Mouse (Mus musculus) stomach, postnatal 0 days (tissue): ENCODE measurements at regions not wholly inside any gene's neighbourhood (a gene's known extent, or its start where the extent isn't known, plus 50 kb on each side); places are given as distances from the start of the nearest gene placed in this dataset.

Source experiments
- CTCF ChIP-seq: IDR thresholded peaks from 2 replicates; pipeline ENCODE4 v1.5.1; 2016; ENCODE audit warnings: antibody characterized with exemption, low read depth, mild to moderate bottlenecking, moderate library complexity
- EP300 ChIP-seq: optimal IDR thresholded peaks from 2 replicates; pipeline ENCODE3; 2016; ENCODE audit warnings: antibody characterized with exemption

DNA sequence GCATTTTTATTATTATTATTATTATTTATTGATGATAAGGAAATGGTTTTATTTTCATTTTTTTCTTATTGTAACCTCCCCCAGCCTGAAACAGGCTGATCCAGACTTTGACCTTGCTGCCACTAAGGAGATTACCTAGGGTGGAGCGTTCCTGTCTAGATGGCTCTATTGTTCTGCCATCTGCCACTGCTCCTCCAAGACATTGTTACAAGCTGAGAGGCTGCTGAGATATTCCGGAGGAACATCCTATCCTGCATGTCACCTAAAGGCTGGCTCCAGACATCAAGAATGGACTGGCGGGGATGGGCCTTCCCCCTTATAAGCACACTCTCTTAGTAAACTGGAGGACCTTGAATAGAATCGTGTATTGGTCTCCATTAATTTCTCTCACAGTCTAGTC is 896.2 kb downstream of the Abca13 start:
- no peak for TF ChIP-seq CTCF
- no peak for TF ChIP-seq EP300
